ENCODE assay signal across 8 mouse cellular contexts in genomic region chr1:23379911-23380740, GRCm38 (mm10). TPM values are rescaled to one million over a fixed set of nuclear protein-coding genes. Genes with fewer than 3 reads are reported as not detected.
A peak's percentile ranks its signal among the peaks of the same experiment; 100 is the strongest.
DNase-seq lines count a peak whose midpoint lies in the region; ATAC-seq and TF ChIP-seq lines count a peak whose summit lies in the region.

No protein-coding gene starts in this region.

- H3K27ac ChIP-seq in midbrain, embryonic 12.5 days (replicated peaks): no peak overlapping the region
- no peak overlapping the region for H3K27ac ChIP-seq in midbrain, embryonic 11.5 days (ENCODE audit: low read depth, low read length)
- no peak overlapping the region for H3K27ac ChIP-seq in cortical plate, adult 2 months (ENCODE audit: insufficient read depth, low read length)
- no peak overlapping the region for H3K27ac ChIP-seq in hindbrain, embryonic 14.5 days
- H3K27ac ChIP-seq in lung, embryonic 14.5 days (ENCODE audit: low read depth): no peak overlapping the region

- peaks cover 4% of the 10 kb centered on the region; the same call in 1 of the 2 replicates for H3K27me3 ChIP-seq in midbrain, embryonic 12.5 days
- H3K27me3 ChIP-seq in midbrain, embryonic 11.5 days (ENCODE audit: control insufficient read depth, insufficient read depth, low read length): peaks cover 2% of the 10 kb centered on the region; the same call in 1 of the 2 replicates
- no peaks in the 10 kb centered on the region for H3K27me3 ChIP-seq in hindbrain, embryonic 14.5 days (ENCODE audit: control insufficient read depth, insufficient read depth, low read length)
- H3K27me3 ChIP-seq in lung, embryonic 14.5 days (ENCODE audit: insufficient read depth, low read length): no peaks in the 10 kb centered on the region

- H3K9ac ChIP-seq in midbrain, embryonic 12.5 days (replicated peaks): no peak overlapping the region
- H3K9ac ChIP-seq in midbrain, embryonic 11.5 days (ENCODE audit: low read length): no peak overlapping the region
- H3K9ac ChIP-seq in hindbrain, embryonic 14.5 days: peak overlapping the region; percentile 42; the same call in 1 of the 2 replicates
- no peak overlapping the region for H3K9ac ChIP-seq in lung, embryonic 14.5 days

- no peak for TF ChIP-seq POLR2A in cortical plate, adult 2 months (IDR thresholded peaks at IDR 0.05; ENCODE audit: extremely low read depth, insufficient read depth, low read length)

- no peaks in the 10 kb centered on the region for H3K9me3 ChIP-seq in midbrain, embryonic 12.5 days
- H3K9me3 ChIP-seq in midbrain, embryonic 11.5 days (ENCODE audit: control insufficient read depth, low read length): no peaks in the 10 kb centered on the region
- H3K9me3 ChIP-seq in hindbrain, embryonic 14.5 days (ENCODE audit: control insufficient read depth, low read length): no peaks in the 10 kb centered on the region
- no peaks in the 10 kb centered on the region for H3K9me3 ChIP-seq in lung, embryonic 14.5 days (ENCODE audit: low read depth, low read length)

- peak overlapping the region; percentile 32 for H3K4me2 ChIP-seq in midbrain, embryonic 12.5 days (replicated peaks)
- no peak overlapping the region for H3K4me2 ChIP-seq in midbrain, embryonic 11.5 days
- peak overlapping the region; percentile 74 for H3K4me2 ChIP-seq in hindbrain, embryonic 14.5 days (replicated peaks)
- H3K4me2 ChIP-seq in lung, embryonic 14.5 days: no peak overlapping the region; the same call in 1 of the 2 replicates

- peaks cover 20% of the 10 kb centered on the region for H3K4me1 ChIP-seq in midbrain, embryonic 12.5 days
- H3K4me1 ChIP-seq in midbrain, embryonic 11.5 days (ENCODE audit: control insufficient read depth, insufficient read depth, low read length): peaks cover 10% of the 10 kb centered on the region; the same call in 1 of the 2 replicates
- H3K4me1 ChIP-seq in cortical plate, adult 2 months (ENCODE audit: control insufficient read depth, insufficient read depth, low read length): peaks cover 5% of the 10 kb centered on the region; the same call in 1 of the 2 replicates
- H3K4me1 ChIP-seq in hindbrain, embryonic 14.5 days (replicated peaks; ENCODE audit: control insufficient read depth, insufficient read depth, low read length): peaks cover 35% of the 10 kb centered on the region
- peaks cover 4% of the 10 kb centered on the region; the same call in 1 of the 2 replicates for H3K4me1 ChIP-seq in lung, embryonic 14.5 days (ENCODE audit: insufficient read depth)

- H3K4me3 ChIP-seq in midbrain, embryonic 12.5 days: 0 out of 2 replicates have a peak overlapping the region, but pooled peaks have one; percentile 3
- no peak overlapping the region for H3K4me3 ChIP-seq in midbrain, embryonic 11.5 days (ENCODE audit: low read depth, low read length)
- peak overlapping the region; percentile 32 for H3K4me3 ChIP-seq in cortical plate, adult 2 months (ENCODE audit: insufficient read depth, low read length)
- peak overlapping the region; percentile 18 for H3K4me3 ChIP-seq in hindbrain, embryonic 14.5 days (replicated peaks; ENCODE audit: low read length)
- H3K4me3 ChIP-seq in lung, embryonic 14.5 days (ENCODE audit: low read depth, low read length): no peak overlapping the region

- no peak for TF ChIP-seq CTCF in cortical plate, adult 2 months (IDR thresholded peaks at IDR 0.05; ENCODE audit: extremely low read depth, insufficient read depth, low read length)
- no peak for TF ChIP-seq CTCF in lung, embryonic 14.5 days (IDR thresholded peaks at IDR 0.05; ENCODE audit: low read depth)

- no peak for DNase-seq in midbrain, embryonic 11.5 days (ENCODE audit: low spot score, missing footprints)
- no peak for DNase-seq in hindbrain, embryonic 14.5 days (ENCODE audit: low spot score)
- peak; percentile 31 for DNase-seq in lung, embryonic 14.5 days
- DNase-seq in spleen, postnatal 36 days (ENCODE audit: low spot score in 2 of 2): peak; percentile 47 to 51
- no peak for DNase-seq in urinary bladder, postnatal 4 days (ENCODE audit: low spot score in 2 of 2)
- DNase-seq in thymus, postnatal 25 days: no peak

- WGBS in midbrain, embryonic 12.5 days: 78% methylated on average over 17 of the region's 17 CpGs
- 82% methylated on average over 17 of the region's 17 CpGs for WGBS in midbrain, embryonic 11.5 days
- WGBS in hindbrain, embryonic 14.5 days: 56% methylated on average over 17 of the region's 17 CpGs
- WGBS in lung, embryonic 14.5 days: 60% methylated on average over 17 of the region's 17 CpGs

- peaks cover 5% of the 10 kb centered on the region; the same call in 1 of the 2 replicates for H3K36me3 ChIP-seq in midbrain, embryonic 12.5 days
- no peaks in the 10 kb centered on the region for H3K36me3 ChIP-seq in midbrain, embryonic 11.5 days (ENCODE audit: control insufficient read depth, insufficient read depth, low read length)
- H3K36me3 ChIP-seq in hindbrain, embryonic 14.5 days (replicated peaks; ENCODE audit: control insufficient read depth, insufficient read depth): peaks cover 6% of the 10 kb centered on the region; the same call in 1 of the 2 replicates
- H3K36me3 ChIP-seq in lung, embryonic 14.5 days (ENCODE audit: insufficient read depth): peaks cover 8% of the 10 kb centered on the region; the same call in 1 of the 2 replicates

- ATAC-seq in midbrain, embryonic 12.5 days (ENCODE audit: low FRiP score, low read depth): no peak
- ATAC-seq in midbrain, embryonic 11.5 days (ENCODE audit: low FRiP score): no peak
- no peak for ATAC-seq in hindbrain, embryonic 14.5 days (ENCODE audit: low FRiP score)
- ATAC-seq in lung, embryonic 14.5 days (ENCODE audit: insufficient read depth): no peak

RNA-seq across cellular contexts. Expression of gene Ogfrl1, which starts 17.4 kb away (rescaled TPM):
- polyA plus RNA-seq in midbrain, embryonic 12.5 days (2016; fragmentation: Nextera tagmentation; extraction: Ambion mirVana): 9.4 and 9.9 TPM in 2 replicates
- polyA plus RNA-seq in midbrain, embryonic 11.5 days (2014; fragmentation: Nextera tagmentation; extraction: Ambion mirVana): 11.5 and 12.1 TPM in 2 replicates
- polyA plus RNA-seq in cortical plate, adult 2 months (2012; rRNA removed): 62.9 and 67.0 TPM in 2 replicates
- 19.5 TPM in 2 replicates for polyA plus RNA-seq in hindbrain, embryonic 14.5 days (2014; fragmentation: Nextera tagmentation; extraction: Ambion mirVana)
- polyA plus RNA-seq in lung, embryonic 14.5 days (2014; fragmentation: Nextera tagmentation; extraction: Ambion mirVana): 14.2 and 15.6 TPM in 2 replicates

Comparison
In these comparisons a context has a peak if more than half of its experiments do, and no peak if none do; other contexts are left out.
1. H3K4me2 ChIP-seq: peak in midbrain, embryonic 12.5 days (single experiment) and hindbrain, embryonic 14.5 days (single experiment); none in midbrain, embryonic 11.5 days (single experiment) and lung, embryonic 14.5 days (single experiment).
2. H3K4me3 ChIP-seq: peak in midbrain, embryonic 12.5 days (single experiment), cortical plate, adult 2 months (single experiment) and hindbrain, embryonic 14.5 days (single experiment); none in midbrain, embryonic 11.5 days (single experiment) and lung, embryonic 14.5 days (single experiment).
3. DNase-seq: peak in lung, embryonic 14.5 days (single experiment) and spleen, postnatal 36 days (2 of 2); none in midbrain, embryonic 11.5 days (single experiment), hindbrain, embryonic 14.5 days (single experiment), urinary bladder, postnatal 4 days (0 of 2) and thymus, postnatal 25 days (single experiment).